Mouse (Mus musculus): ENCODE data around the gene Glipr2.
A peak's percentile ranks its signal among the peaks of the same experiment; 100 is the strongest.

Glipr2 gene

GRCm38 (mm10) chr4:43957292-43957845 is at the start of gene Glipr2:
Gene Glipr2, plus strand, starts transcription at chr4:43957401.
- DNase-seq, result peak; percentile 83 to 87

- no peak for DNase-seq
These were observed 39.0 kb upstream of the Glipr2 start for GRCm38 (mm10) chr4:43918221-43918620.

GRCm38 (mm10) chr4:43920602-43921001 is 36.6 kb upstream of the Glipr2 start:
- DNase-seq, result no peak

- no peak for DNase-seq
These were observed 32.1 kb upstream of the Glipr2 start for GRCm38 (mm10) chr4:43925125-43925524.

DNA sequence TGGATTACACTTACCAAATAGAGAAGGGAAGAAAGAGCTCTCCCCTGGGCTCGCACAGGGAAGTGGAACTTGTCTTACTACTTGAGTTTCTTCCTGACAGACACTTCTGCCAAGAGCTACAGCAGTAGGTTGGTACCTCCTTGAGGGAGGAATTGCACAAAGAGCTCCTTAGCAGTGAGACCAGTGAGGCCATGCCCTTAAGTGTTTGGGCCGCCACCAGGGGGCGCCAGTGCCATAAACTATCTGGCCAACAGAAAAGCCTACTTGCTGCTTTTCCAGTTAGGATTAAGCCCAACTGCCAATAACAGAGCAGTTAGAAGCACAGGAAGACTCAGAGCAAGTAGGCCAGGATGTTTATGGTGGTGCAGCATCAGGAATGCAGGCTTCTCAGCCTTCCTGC is 31.4 kb upstream of the Glipr2 start:
- DNase-seq, result peak; percentile 67 to 75

GRCm38 (mm10) chr4:43927826-43928225 is 29.4 kb upstream of the Glipr2 start:
- peak; percentile 40 to 55 for DNase-seq

DNA sequence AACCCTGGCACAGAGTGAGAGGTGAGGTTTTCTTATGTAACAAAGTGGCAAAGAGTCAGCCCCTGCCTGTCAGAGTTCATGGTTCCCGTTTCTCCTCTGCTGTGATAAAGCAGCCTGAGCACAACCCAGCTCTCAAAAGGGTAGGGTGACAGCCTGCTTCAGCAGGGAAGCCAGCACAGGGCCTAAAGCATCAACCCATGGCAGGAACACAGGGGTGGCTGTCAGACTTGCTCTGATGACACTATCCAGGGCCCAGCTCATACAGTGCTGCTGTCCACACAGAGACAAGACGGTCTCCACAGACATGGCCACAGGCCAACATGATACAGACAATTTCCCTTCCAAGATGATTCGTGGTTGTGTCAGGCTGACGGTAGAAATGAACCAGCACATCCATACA is 25.3 kb upstream of the Glipr2 start:
- no peak for DNase-seq

DNA sequence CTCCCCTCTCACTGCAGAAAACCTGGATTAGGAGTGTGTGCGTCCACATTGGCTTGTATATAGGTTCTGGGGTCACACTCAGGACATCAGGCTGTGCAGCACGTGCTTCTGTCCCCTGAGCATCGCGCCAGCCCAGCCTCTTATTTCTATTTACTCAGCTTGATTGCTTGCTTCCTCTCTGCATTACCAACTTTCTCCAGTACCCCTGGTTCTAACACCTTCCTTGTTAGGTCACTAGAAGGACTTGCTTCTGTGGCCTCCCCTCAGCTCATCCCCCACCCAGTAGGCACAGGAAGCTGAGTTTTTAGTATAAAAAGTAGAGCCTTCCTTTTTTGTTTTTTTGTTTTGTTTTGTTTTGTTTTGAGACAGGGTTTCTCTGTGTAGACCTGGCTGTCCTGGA is 21.0 kb upstream of the Glipr2 start:
- DNase-seq, result no peak

DNA sequence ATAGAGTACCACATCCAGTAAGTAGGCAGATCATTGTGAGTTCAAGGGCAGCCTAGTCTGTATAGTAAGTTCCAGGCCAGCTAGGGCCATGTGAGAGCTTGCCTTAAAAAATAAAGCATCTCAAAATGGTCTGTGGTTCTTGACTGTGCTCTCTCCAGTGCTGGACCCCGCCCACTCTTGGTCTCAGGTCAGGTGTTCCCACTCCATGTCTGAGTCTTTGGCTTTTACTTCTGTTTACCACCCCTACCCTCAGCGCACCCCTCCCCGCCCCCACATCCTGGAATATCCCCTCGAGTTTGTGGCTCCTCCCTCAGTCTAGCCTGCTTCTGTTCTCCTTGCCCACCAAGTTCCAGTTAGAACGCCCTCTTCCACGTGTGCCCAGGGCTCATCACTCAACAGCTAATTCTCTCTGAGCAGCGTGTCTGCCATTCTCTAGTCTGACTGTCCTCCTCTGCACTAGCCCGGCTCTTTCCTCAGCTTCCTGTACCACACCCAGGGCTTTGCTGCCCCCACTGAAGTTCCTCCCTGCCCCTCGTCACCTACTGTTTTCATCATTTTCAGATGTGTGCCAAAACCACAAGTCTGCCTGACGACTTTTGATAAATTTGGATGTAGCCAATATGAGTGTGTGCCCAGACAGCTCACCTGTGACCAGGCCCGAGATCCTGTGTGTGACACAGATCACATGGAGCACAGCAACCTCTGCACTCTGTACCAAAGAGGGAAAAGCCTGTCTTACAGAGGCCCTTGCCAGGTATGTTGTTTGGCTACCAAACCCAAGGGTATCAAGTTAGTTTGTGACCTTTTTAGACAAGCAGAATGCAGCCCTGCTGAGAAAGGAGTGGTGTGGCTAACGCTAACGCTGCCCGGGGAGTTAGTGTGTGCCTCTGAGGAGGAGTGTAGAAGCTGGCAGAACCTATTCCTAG is 20.2 kb upstream of the Glipr2 start:
- DNase-seq, result peak in 1 of 2 experiments; percentile 17

GRCm38 (mm10) chr4:43941315-43941714 is 15.9 kb upstream of the Glipr2 start:
- DNase-seq, result no peak

- DNase-seq, result no peak
These were observed 14.8 kb upstream of the Glipr2 start for GRCm38 (mm10) chr4:43942421-43942820.

GRCm38 (mm10) chr4:43947571-43947970 is 9.6 kb upstream of the Glipr2 start:
- no peak for DNase-seq

DNA sequence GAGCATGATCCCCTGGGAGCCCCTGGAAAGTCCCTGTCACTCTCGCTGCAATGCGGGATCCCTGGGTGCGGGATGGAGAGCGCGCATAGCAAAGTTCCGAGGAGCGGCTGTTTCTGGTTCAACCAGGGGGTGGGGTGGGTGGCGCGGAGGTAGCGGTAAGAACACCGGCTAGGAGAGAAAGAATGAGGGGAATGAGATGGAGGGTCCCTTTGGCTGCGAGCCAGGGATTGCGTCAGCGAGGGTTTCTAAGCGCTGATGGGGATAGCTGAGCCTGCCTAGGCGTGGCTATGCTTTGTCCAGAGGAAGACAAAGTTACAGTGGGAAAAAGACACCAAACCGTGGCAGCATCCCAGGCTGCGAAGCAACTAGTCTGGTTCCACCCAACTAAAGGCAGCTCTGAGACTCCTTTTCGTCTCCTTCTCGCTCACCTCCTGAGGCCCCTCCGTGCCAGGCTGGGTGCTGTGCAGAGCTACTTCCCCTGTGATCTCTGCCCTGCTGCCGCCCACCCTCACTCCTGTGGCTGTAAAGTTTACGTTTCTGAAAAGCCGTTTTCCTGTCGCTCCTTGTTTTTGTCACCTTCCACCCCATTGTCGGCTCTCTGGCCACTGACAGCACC is 753 bp downstream of the Glipr2 start:
- DNase-seq, result peak; percentile 49 to 58

DNA sequence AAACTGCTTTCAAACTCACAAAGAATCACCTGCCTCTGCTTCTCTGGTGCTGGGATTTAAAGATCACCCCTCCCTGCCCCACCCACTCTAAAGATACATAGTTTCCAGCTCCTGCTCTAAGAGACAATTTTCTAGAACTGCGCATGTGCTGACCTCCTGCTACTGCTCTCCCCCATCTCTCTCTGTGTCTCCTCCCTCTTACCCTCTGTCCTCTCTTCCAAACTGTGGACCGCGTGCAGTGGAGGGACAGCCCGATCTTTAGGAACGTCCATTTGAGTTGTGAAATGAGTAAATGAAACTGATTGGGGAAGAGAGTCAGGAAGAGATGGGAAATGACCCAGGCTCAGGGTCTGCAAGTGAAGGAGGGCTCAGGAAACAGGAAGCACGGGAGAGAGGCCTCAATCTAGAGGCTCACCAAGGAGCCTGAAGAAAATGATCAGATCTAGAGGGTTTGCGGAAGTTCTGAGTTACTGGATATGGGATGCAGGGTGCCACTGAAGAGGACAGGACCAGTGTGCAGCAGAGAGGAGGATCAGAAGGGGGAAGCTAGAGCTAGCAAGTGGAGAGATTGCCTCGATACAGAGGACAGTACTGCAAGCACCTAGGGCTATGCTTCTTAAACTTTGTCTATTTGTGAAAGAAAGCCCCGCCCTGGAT is 2.5 kb downstream of the Glipr2 start:
- DNase-seq, result no peak

GRCm38 (mm10) chr4:43960207-43960606 is 3.0 kb downstream of the Glipr2 start:
- no peak for DNase-seq

DNA sequence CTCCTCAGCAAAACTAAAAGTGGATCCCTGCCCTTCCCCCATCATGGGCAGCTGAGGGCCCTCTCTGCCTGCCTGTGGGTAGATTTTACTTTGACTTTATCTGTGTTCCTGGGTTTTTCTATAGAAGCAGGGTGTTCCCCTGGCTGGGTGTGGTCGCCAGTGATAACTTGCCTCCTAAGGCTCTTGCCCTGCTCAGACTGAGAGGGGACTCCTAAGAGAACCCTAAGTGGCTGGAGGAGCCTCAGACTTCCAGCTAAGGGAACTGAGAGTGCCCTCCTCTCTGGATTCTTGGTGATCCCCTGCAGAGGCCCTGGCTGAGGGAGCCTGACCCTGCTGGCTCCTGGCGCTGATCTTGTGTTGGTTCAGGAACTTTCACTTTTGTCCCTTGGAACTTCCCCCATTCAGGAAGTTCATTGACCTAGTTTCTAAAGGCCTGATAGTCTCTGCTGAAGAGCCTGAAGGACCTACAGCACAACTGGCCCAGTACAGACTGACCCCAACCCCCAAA is 7.2 kb downstream of the Glipr2 start:
- DNase-seq, result peak in 1 of 2 experiments; percentile 25

DNA sequence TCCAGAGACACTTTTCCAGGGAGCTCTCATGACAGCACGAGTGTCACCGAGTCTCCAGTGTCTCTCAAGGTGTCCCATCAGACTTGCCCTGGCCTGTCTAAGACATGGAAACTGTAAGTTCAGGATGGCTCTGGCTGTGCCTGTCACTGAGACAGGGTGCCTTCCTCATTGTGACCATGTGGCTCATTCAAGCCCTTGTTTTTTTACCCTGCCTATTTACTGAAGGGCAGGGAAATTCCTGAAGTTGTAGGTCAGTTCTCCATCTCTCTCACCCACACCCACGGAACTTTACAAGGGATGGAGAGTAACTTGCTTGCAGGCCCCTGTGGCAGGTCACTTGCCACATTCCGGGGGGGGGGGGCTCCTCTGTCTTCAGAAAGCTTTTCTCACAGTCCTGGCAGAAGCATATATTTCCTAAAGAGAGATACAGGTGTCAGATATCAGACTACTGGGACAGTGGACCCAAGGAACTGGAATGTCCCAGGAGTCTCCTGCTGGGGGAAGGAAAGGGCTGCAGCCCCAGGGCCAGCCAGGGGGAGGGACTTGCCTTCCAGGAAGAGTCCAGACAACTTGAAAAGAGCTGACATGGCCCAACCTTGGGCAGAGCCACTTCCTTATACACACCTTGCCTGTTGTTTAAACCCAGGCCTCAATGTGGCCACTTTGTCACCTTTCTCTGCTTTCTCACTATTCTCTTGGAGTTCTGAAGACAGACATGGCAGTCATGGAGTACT is 7.9 kb downstream of the Glipr2 start:
- no peak for DNase-seq

DNA sequence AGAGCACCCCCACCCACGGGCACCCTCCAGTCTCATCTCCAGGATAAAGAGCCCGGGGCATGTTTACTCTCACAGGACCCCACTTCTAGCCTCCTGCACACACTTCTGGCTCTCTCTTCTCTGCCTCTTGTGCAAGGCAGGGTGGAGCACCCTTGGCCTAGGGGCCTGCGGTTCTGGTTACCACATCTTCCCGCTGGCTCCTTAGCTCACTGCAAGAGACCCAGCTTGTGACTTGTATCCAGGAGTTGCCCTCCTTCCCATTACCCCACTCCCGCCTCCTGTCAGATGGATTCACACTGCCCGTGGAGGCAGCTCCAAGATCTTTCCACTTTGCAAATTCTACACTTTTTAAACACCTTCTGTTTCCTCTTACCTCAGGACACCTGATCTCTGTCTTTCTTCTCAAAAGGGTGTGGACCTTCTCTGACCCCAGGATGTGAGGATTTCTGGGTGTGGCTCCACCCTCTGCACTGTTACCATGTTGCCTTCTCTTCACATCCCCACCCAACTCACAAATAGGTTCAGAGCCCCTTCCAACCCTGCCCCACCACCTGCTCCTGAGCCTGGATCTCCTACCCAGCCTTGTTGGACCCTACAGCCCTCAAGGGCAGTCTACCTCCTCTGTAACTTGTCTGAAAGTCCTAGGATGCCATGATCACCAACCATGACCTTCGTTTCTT is 8.8 kb downstream of the Glipr2 start:
- no peak for DNase-seq

DNA sequence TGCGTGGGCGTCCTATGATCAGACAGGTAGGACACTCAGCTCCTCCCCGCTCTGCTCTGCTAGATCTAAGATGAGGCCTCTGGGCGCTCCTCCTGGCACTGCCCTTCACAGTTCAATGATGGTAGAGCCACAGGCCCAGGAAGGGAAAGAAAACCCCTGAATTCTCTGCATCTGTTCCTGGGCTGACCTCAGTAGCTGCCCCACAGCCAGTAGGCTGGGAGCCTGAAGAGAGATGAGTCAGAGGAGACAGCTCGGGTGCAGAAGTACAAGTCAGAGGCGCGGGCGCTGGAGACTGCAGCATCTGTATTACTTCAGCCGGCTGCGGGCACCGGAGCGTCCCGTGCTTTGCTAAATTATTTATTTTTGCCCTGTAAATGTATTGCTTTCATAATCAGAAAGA is 11.4 kb downstream of the Glipr2 start:
- no peak for DNase-seq

DNA sequence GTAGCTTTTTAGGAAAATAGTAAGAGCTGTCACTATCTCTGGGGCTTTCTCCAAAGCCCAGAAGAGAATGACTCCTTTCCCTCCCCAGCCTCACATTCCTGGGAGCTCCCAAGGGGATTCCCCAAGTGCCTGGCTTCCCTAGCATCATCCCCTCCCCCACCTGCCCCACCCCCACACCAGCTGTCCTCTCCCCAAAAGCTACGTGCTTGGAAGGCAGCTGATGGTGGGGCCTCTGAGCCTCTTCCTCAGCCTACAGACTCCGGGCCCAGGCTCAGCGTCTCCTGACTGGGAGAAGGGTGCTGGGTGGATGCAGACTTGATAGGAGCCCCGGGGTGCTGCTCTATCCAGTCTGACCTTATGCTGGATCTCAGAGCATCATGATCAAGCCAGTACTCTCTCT is 12.2 kb downstream of the Glipr2 start:
- no peak for DNase-seq

DNA sequence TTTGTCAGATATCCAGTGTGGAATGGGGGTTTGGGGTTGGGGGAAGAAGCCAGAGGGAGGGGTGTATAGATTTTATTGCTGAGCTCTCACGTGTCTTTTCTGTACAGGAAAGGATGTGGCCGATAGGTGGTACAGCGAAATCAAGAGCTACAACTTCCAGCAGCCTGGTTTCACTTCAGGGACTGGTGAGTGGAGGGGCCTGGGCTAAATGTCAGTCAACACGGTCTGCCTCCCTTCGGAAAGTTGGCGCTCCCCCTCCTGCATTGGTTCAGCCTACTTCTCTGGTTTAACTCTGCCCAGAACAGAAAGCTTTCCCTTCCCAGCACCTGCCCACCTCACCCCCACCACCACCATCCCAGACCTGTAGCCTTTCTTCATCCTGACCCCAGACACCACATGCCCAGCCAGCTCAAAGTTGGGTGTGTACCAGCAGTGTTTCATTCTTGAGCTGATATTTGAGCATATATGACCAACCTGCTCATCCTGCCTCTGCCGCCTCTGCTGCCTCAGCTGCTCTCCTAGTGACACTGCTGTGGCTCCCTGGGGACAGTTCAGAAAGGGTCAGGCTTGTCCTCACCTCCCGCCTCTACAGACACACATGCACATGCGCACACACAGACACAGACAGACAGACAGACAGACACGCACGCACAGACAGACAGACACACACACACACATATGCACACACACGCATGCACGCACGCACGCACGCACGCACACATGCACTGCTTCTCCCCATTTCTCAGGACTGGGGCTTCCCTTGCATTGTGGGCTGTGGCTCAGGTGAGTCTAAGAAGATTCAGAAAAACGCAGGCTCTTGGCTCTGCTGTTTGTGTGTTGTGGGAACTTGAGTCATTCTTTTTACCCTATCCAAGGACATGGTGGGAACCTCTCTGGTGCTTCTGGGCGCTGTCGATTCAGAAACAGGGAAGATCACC is 13.5 kb downstream of the Glipr2 start:
- no peak for DNase-seq
